Mouse (Mus musculus) embryonic fibroblast, embryonic 13.5 days (primary cell): ENCODE results near the gene Nup93.

Experiments used
- CTCF ChIP-seq: IDR thresholded peaks from 2 replicates; pipeline ENCODE4 v1.5.1; 2011; ENCODE audit warnings: mild to moderate bottlenecking, control low read depth, low read length, moderate library complexity, borderline replicate concordance; ENCODE audit not compliant: insufficient read depth
- POLR2A ChIP-seq: IDR thresholded peaks from 2 replicates; pipeline ENCODE4 v1.6.1; 2011; ENCODE audit warnings: low read depth, mild to moderate bottlenecking, control low read depth, low read length, moderate library complexity

- TF ChIP-seq POLR2A (no peak), CTCF (no peak)
Observed at GRCm38 (mm10) chr8:94357220-94357619, 142.9 kb downstream of the Nup93 start.
